Mouse (Mus musculus): Measurements from ENCODE around the gene Mul1. TPM values are rescaled to one million over a fixed set of nuclear protein-coding genes. Genes with fewer than 3 reads are reported as not detected.

Mul1 gene
- polyA plus RNA-seq, 1 experiment from 2014 or later = 16.2 TPM

- Histone ChIP-seq H3K4me2 (ENCODE audit: low read length) (peak overlapping the region; percentile 87), H3K4me1 (ENCODE audit: control insufficient read depth, insufficient read depth, low read length) (peaks cover 14% of the 10 kb centered on the region), H3K9ac (ENCODE audit: low read length) (peak overlapping the region; percentile 87), H3K4me3 (ENCODE audit: low read depth, low read length) (peak overlapping the region; percentile 76), H3K36me3 (ENCODE audit: control insufficient read depth, insufficient read depth, low read length) (no peaks in the 10 kb centered on the region), H3K27me3 (replicated peaks; ENCODE audit: control insufficient read depth, insufficient read depth, low read length) (peaks cover 6% of the 10 kb centered on the region; the same call in 1 of the 2 replicates), H3K27ac (ENCODE audit: low read depth, low read length) (peak overlapping the region; percentile 23; the same call in 1 of the 2 replicates), H3K9me3 (replicated peaks; ENCODE audit: control insufficient read depth, low read length) (no peaks in the 10 kb centered on the region)
- whole genome bisulfite sequencing = 2% methylated on average over 17 of the region's 17 CpGs
- DNase-seq (ENCODE audit: low spot score) = peak; percentile 27
- ATAC-seq = no peak
These were observed 21.5 kb downstream of the Mul1 start for GRCm38 (mm10) chr4:138455956-138456341.

GRCm38 (mm10) chr4:138456536-138456935 is 22.1 kb downstream of the Mul1 start:
- H3K4me2 ChIP-seq (ENCODE audit: low read length) = peak overlapping the region; percentile 87
- H3K4me1 ChIP-seq (ENCODE audit: control insufficient read depth, insufficient read depth, low read length) = peaks cover 14% of the 10 kb centered on the region
- ATAC-seq = no peak
- peaks cover 6% of the 10 kb centered on the region; the same call in 1 of the 2 replicates for H3K27me3 ChIP-seq (replicated peaks; ENCODE audit: control insufficient read depth, insufficient read depth, low read length)
- peak overlapping the region; percentile 87 for H3K9ac ChIP-seq (ENCODE audit: low read length)
- no peaks in the 10 kb centered on the region for H3K9me3 ChIP-seq (replicated peaks; ENCODE audit: control insufficient read depth, low read length)
- H3K36me3 ChIP-seq (ENCODE audit: control insufficient read depth, insufficient read depth, low read length) = no peaks in the 10 kb centered on the region
- H3K27ac ChIP-seq (ENCODE audit: low read depth, low read length) = no peak overlapping the region
- WGBS = 12% methylated on average over 8 of the region's 8 CpGs
- DNase-seq (ENCODE audit: low spot score) = no peak
- H3K4me3 ChIP-seq (ENCODE audit: low read depth, low read length) = peak overlapping the region; percentile 76

GRCm38 (mm10) chr4:138457091-138457490 is 22.6 kb downstream of the Mul1 start:
- 58% methylated on average over 4 of the region's 4 CpGs for WGBS
- ATAC-seq (no peak), DNase-seq (ENCODE audit: low spot score) (no peak)
- Histone ChIP-seq H3K4me3 (ENCODE audit: low read depth, low read length) (no peak overlapping the region), H3K27ac (ENCODE audit: low read depth, low read length) (no peak overlapping the region), H3K27me3 (replicated peaks; ENCODE audit: control insufficient read depth, insufficient read depth, low read length) (peaks cover 6% of the 10 kb centered on the region; the same call in 1 of the 2 replicates), H3K9ac (ENCODE audit: low read length) (no peak overlapping the region), H3K4me2 (ENCODE audit: low read length) (peak overlapping the region; percentile 87; the same call in 1 of the 2 replicates), H3K36me3 (ENCODE audit: control insufficient read depth, insufficient read depth, low read length) (no peaks in the 10 kb centered on the region), H3K4me1 (ENCODE audit: control insufficient read depth, insufficient read depth, low read length) (peaks cover 14% of the 10 kb centered on the region), H3K9me3 (replicated peaks; ENCODE audit: control insufficient read depth, low read length) (no peaks in the 10 kb centered on the region)

- Histone ChIP-seq H3K4me3 (ENCODE audit: low read depth, low read length) (no peak overlapping the region), H3K4me2 (ENCODE audit: low read length) (no peak overlapping the region; the same call in 1 of the 2 replicates), H3K9ac (ENCODE audit: low read length) (no peak overlapping the region), H3K36me3 (ENCODE audit: control insufficient read depth, insufficient read depth, low read length) (no peaks in the 10 kb centered on the region), H3K9me3 (replicated peaks; ENCODE audit: control insufficient read depth, low read length) (no peaks in the 10 kb centered on the region), H3K27ac (ENCODE audit: low read depth, low read length) (no peak overlapping the region), H3K27me3 (replicated peaks; ENCODE audit: control insufficient read depth, insufficient read depth, low read length) (0 out of 2 replicates have a peak, but pooled peaks cover under 1% of the 10 kb centered on the region), H3K4me1 (ENCODE audit: control insufficient read depth, insufficient read depth, low read length) (peaks cover 20% of the 10 kb centered on the region)
- WGBS = 86% methylated on average over 7 of the region's 7 CpGs
- ATAC-seq (no peak), DNase-seq (ENCODE audit: low spot score) (no peak)
These were observed 23.7 kb downstream of the Mul1 start for GRCm38 (mm10) chr4:138458171-138458570.

DNA sequence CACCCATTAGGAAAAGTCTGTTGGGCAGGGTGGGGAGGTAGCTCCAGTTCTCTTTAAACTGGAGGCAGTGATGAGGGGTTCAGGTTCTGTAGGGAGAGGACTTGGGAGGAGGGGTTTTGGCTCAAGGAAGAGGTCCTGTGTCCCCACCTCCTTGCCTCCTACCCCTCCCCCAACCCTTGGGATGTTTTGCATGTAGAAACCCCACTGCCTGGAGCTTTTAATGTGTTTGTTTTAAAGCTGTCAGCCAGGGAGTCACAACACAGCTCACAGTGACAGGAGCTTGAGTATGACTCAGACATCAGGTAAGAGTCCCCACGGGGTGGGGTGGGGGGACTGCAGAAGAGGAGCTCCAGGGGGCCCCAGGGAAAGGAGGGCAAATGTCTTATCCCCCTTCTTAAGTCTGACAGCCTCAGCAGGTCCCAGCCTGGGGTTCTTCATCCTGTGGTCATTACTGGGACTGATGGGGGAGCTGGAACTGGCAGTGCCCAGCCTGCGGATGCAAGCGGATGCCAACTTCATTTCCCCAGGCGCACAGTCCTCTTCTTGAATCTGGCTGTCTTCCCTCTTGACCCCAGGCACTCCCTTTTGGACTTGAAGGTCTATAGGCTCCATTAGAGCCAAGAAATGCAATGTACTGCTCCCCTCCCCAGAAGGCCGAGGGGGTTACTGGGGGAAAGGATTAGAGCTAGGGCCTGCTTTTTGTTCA is 24.4 kb downstream of the Mul1 start:
- no peaks in the 10 kb centered on the region for H3K9me3 ChIP-seq (replicated peaks; ENCODE audit: control insufficient read depth, low read length)
- no peak overlapping the region for H3K4me3 ChIP-seq (ENCODE audit: low read depth, low read length)
- ATAC-seq = no peak
- H3K36me3 ChIP-seq (ENCODE audit: control insufficient read depth, insufficient read depth, low read length) = no peaks in the 10 kb centered on the region
- peaks cover 21% of the 10 kb centered on the region for H3K4me1 ChIP-seq (ENCODE audit: control insufficient read depth, insufficient read depth, low read length)
- no peak overlapping the region; the same call in 1 of the 2 replicates for H3K27ac ChIP-seq (ENCODE audit: low read depth, low read length)
- 51% methylated on average over 5 of the region's 5 CpGs for WGBS
- H3K4me2 ChIP-seq (ENCODE audit: low read length) = no peak overlapping the region
- no peak overlapping the region for H3K9ac ChIP-seq (ENCODE audit: low read length)
- no peak for DNase-seq (ENCODE audit: low spot score)
- no peaks in the 10 kb centered on the region for H3K27me3 ChIP-seq (replicated peaks; ENCODE audit: control insufficient read depth, insufficient read depth, low read length)

- peaks cover 28% of the 10 kb centered on the region for H3K4me1 ChIP-seq (ENCODE audit: control insufficient read depth, insufficient read depth, low read length)
- H3K36me3 ChIP-seq (ENCODE audit: control insufficient read depth, insufficient read depth, low read length) = no peaks in the 10 kb centered on the region
- no peak overlapping the region for H3K4me3 ChIP-seq (ENCODE audit: low read depth, low read length)
- no peaks in the 10 kb centered on the region for H3K9me3 ChIP-seq (replicated peaks; ENCODE audit: control insufficient read depth, low read length)
- H3K27me3 ChIP-seq (replicated peaks; ENCODE audit: control insufficient read depth, insufficient read depth, low read length) = no peaks in the 10 kb centered on the region
- ATAC-seq (no peak), DNase-seq (ENCODE audit: low spot score) (no peak)
- no peak overlapping the region for H3K27ac ChIP-seq (ENCODE audit: low read depth, low read length)
- no peak overlapping the region for H3K9ac ChIP-seq (ENCODE audit: low read length)
- WGBS = 87% methylated on average over 6 of the region's 6 CpGs
- H3K4me2 ChIP-seq (ENCODE audit: low read length) = no peak overlapping the region
These were observed 25.3 kb downstream of the Mul1 start for GRCm38 (mm10) chr4:138459775-138460174.

DNA sequence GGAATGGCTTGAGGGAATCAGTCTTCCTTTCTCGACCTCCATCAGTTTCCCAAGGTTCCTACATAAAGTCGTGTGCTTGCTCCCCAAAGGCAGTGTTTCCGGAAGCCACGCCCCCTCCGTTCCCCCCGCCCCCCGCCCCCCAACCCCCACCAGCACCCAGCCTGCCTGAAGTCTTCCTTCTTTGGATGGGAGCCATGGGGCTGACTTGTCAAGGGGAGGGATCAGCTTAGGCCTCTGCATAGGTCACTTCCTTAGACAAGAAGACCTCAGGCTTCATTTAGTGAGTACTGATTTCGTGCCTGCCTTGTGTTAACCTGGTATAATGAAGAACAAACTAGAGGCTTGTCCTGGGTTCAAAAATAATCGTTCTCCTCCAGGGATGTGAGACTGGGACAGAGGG is 26.4 kb downstream of the Mul1 start:
- ATAC-seq (no peak), DNase-seq (ENCODE audit: low spot score) (no peak)
- no peak overlapping the region for H3K9ac ChIP-seq (ENCODE audit: low read length)
- no peaks in the 10 kb centered on the region; the same call in 1 of the 2 replicates for H3K27me3 ChIP-seq (replicated peaks; ENCODE audit: control insufficient read depth, insufficient read depth, low read length)
- WGBS = 25% methylated on average over 9 of the region's 9 CpGs
- H3K36me3 ChIP-seq (ENCODE audit: control insufficient read depth, insufficient read depth, low read length) = no peaks in the 10 kb centered on the region
- H3K9me3 ChIP-seq (replicated peaks; ENCODE audit: control insufficient read depth, low read length) = no peaks in the 10 kb centered on the region
- H3K4me2 ChIP-seq (ENCODE audit: low read length) = no peak overlapping the region
- H3K4me1 ChIP-seq (ENCODE audit: control insufficient read depth, insufficient read depth, low read length) = peaks cover 27% of the 10 kb centered on the region
- H3K27ac ChIP-seq (ENCODE audit: low read depth, low read length) = no peak overlapping the region
- H3K4me3 ChIP-seq (ENCODE audit: low read depth, low read length) = no peak overlapping the region

DNA sequence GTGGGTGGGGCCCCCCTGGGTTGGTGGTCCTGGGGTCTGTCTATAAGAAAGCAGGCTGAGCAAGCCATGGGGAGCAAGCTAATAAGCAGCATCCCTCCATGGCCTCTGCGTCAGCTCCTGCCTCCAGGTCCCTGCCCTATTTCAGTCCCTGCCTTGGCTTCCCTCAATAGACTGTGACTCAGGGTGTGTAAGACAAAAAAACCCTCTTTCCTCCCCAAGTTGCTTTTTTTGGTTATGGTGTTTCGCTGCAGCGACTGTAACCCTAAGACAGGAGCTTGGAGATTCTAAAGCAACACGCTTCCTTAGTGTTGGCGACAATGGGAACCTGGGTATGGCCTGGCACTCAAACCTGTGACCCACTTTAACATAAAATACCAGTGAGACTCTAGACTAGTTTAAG is 27.0 kb downstream of the Mul1 start:
- Histone ChIP-seq H3K27ac (ENCODE audit: low read depth, low read length) (no peak overlapping the region), H3K36me3 (ENCODE audit: control insufficient read depth, insufficient read depth, low read length) (no peaks in the 10 kb centered on the region), H3K4me1 (ENCODE audit: control insufficient read depth, insufficient read depth, low read length) (peaks cover 27% of the 10 kb centered on the region), H3K4me2 (ENCODE audit: low read length) (no peak overlapping the region), H3K4me3 (ENCODE audit: low read depth, low read length) (no peak overlapping the region), H3K9ac (ENCODE audit: low read length) (no peak overlapping the region), H3K27me3 (replicated peaks; ENCODE audit: control insufficient read depth, insufficient read depth, low read length) (no peaks in the 10 kb centered on the region; the same call in 1 of the 2 replicates), H3K9me3 (replicated peaks; ENCODE audit: control insufficient read depth, low read length) (no peaks in the 10 kb centered on the region)
- DNase-seq (ENCODE audit: low spot score) (no peak), ATAC-seq (no peak)
- 95% methylated on average over 5 of the region's 5 CpGs for WGBS

All from forebrain, embryonic 14.5 days (tissue).